Mouse (Mus musculus): ENCODE results near the gene Ubxn10.

Ubxn10 gene

GRCm38 (mm10) chr4:138734105-138734504, 2.9 kb downstream of the Ubxn10 start:
- no peak for DNase-seq (ENCODE audit: low read depth)

- DNase-seq (ENCODE audit: low read depth), result no peak
These were observed 7.8 kb downstream of the Ubxn10 start for GRCm38 (mm10) chr4:138729018-138729703.

GRCm38 (mm10) chr4:138725751-138726150, 11.2 kb downstream of the Ubxn10 start:
- no peak for DNase-seq (ENCODE audit: low read depth)

- peak; percentile 43 for DNase-seq (ENCODE audit: low read depth)
These were observed 11.9 kb downstream of the Ubxn10 start for GRCm38 (mm10) chr4:138725127-138725461.

GRCm38 (mm10) chr4:138724354-138725126, 12.4 kb downstream of the Ubxn10 start, which contains the start of gene Pla2g2c:
Gene Pla2g2c, plus strand, starts transcription at chr4:138724792.
- peak; percentile 29 for DNase-seq (ENCODE audit: low read depth)

GRCm38 (mm10) chr4:138723493-138724281, 13.3 kb downstream of the Ubxn10 start:
- no peak for DNase-seq (ENCODE audit: low read depth)

- no peak for DNase-seq (ENCODE audit: low read depth)
These were observed 17.7 kb downstream of the Ubxn10 start for GRCm38 (mm10) chr4:138719264-138719596.

- DNase-seq (ENCODE audit: low read depth), result no peak
These were observed 18.2 kb downstream of the Ubxn10 start for GRCm38 (mm10) chr4:138718586-138719263.

- no peak for DNase-seq (ENCODE audit: low read depth)
These were observed 20.3 kb downstream of the Ubxn10 start for GRCm38 (mm10) chr4:138716697-138717096.

- DNase-seq (ENCODE audit: low read depth), result no peak
These were observed 22.8 kb downstream of the Ubxn10 start for GRCm38 (mm10) chr4:138714186-138714585.

- no peak for DNase-seq (ENCODE audit: low read depth)
These were observed 24.3 kb downstream of the Ubxn10 start for GRCm38 (mm10) chr4:138712621-138713020.

GRCm38 (mm10) chr4:138712096-138712495, 24.9 kb downstream of the Ubxn10 start:
- no peak for DNase-seq (ENCODE audit: low read depth)

GRCm38 (mm10) chr4:138711051-138711820, 25.7 kb downstream of the Ubxn10 start:
- DNase-seq (ENCODE audit: low read depth), result no peak

- no peak for DNase-seq (ENCODE audit: low read depth)
These were observed 26.3 kb downstream of the Ubxn10 start for GRCm38 (mm10) chr4:138710633-138711032.

GRCm38 (mm10) chr4:138709944-138710343, 27.0 kb downstream of the Ubxn10 start:
- no peak for DNase-seq (ENCODE audit: low read depth)

- no peak for DNase-seq (ENCODE audit: low read depth)
These were observed 27.7 kb downstream of the Ubxn10 start for GRCm38 (mm10) chr4:138709246-138709645.

- peak; percentile 29 for DNase-seq (ENCODE audit: low read depth)
These were observed 28.3 kb downstream of the Ubxn10 start for GRCm38 (mm10) chr4:138708636-138709035.

GRCm38 (mm10) chr4:138706620-138707019, 30.3 kb downstream of the Ubxn10 start:
- no peak for DNase-seq (ENCODE audit: low read depth)

- no peak for DNase-seq (ENCODE audit: low read depth)
These were observed 32.8 kb downstream of the Ubxn10 start for GRCm38 (mm10) chr4:138704169-138704568.

- no peak for DNase-seq (ENCODE audit: low read depth)
These were observed 33.4 kb downstream of the Ubxn10 start for GRCm38 (mm10) chr4:138703591-138703990.

GRCm38 (mm10) chr4:138702528-138702927, 34.4 kb downstream of the Ubxn10 start:
- DNase-seq (ENCODE audit: low read depth), result no peak

Measured in induced T-regulatory cell, adult 2 months (primary cell).